Mouse (Mus musculus) bone marrow macrophage, adult 2 months (primary cell): ENCODE measurements around the gene Fbxo8.

Experiments
- CTCF ChIP-seq: IDR thresholded peaks from 2 replicates; pipeline ENCODE4 v1.5.1; 2012; ENCODE audit warnings: low read depth, mild to moderate bottlenecking, low read length, moderate library complexity
- POLR2A ChIP-seq: IDR thresholded peaks from 2 replicates; pipeline ENCODE4 v1.6.1; 2012; ENCODE audit warnings: mild to moderate bottlenecking, low read depth, low read length, borderline replicate concordance

GRCm38 (mm10) chr8:56591084-56591483 lies 40.2 kb downstream of the Fbxo8 start:
- no peak for TF ChIP-seq CTCF
- TF ChIP-seq POLR2A = no peak
